Mouse (Mus musculus) spleen, postnatal 36 days (tissue): ENCODE results near the gene Zc3h8.

Experiments
- DNase-seq, 2 experiments: peaks; one replicate each; pipeline ENCODE4 v3.0.0; 2022; ENCODE audit warnings: low spot score in 2 of 2, mixed read lengths in 1 of 2

The Zc3h8 gene

DNA sequence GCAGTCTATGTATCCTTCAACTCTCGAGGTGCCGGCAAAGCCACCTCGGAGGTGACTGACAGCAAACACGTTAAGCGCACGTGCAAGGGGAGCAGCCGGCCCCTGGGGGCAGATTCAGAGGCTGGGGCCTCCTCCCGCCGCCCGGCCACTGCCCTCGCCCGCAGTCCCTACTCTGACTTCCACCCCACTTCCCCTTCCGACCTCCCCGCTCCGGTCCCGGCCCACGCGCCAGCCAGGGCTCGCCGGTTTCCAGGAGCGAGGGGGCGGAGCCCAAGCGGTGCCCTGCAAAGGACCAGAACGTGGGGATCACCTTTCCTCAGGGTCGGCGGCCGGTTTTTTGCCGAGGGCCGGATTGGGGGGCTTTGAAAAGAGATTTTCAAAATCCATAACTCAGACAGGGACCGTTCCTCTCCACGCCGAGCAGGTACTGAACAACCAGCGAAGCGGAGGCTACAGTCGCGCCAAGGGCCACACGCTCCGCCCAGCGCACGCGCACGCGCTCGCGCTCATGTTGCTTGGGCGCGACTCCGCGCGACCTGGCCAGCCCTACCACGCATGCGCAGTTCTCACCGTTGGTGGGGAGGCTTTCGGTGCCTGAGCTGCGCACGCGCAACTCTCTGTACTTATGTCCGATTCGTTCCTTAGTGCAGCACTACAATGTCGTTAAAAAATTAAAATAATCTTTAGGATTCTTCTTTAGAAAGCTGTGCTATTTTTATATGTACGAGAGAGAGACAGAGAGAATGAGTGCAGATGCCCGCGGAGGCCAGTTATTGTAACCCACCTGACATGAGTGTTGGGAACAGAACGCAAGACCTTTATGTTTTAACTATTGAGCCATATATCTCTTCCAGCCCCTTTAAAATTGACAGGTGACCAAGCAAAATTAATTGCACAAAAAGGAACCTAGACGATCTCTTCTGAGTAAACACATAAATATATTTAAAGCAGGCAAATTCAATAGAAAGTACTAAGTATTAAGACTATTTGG lies at the start of gene Zc3h8:
Gene Zc3h8 (minus strand): TSS at position 540 of the 991 bp plus-strand sequence.
- DNase-seq = peak; percentile 97

- no peak for DNase-seq
Measured at GRCm38 (mm10) chr2:128984746-128985145, 40.9 kb upstream of the Zc3h8 start.

DNA sequence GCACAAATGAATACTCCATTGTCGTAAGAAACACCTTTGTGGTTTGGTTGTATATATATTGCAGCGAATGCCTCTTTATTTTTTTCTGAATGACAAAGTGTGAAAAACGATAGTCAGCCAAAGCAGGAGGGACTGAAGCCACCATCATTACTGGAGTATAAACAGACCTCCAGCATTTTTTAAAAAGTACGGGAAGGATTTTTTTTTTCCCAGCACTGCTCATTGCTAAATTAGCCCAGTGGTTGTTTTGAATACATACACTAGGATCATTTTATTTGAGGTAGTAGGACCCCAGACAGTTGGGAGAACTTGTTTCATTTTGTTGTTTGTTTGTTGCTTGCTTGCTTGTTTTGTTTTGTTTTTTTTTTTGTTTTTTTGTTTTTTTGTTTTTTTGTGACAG lies 31.7 kb upstream of the Zc3h8 start:
- DNase-seq = no peak

- DNase-seq = no peak
Measured at GRCm38 (mm10) chr2:128972301-128972700, 28.4 kb upstream of the Zc3h8 start.

DNA sequence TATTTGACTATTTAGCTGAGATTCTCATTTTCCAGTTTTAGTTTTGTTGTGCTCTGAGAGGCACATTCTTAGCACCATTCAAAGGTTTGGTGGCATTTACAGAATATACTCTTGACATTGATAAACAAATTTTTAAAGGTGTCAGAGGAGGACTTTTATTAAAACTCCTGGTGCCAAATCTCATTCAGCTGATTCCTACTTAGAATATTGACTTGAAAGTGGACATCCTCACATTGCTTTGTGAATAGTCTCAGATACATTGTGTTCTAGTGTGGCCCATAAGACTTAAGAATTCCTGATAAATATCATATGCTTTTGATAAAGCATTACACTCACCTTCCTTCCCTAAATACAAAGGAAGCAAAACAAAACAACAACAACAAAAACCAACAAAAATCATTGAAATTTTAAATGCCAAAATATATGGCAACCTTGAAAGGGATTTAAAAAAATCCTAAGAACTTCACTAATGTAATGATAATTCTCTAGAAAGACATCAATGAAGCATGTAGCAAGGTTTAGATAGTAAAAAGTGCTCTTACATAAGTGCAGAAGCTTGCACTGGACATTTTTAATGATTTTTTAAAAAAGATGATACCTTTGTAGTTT lies 24.7 kb upstream of the Zc3h8 start:
- DNase-seq = no peak

- DNase-seq = peak; percentile 79 to 83
Measured at GRCm38 (mm10) chr2:128967661-128968441, 24.0 kb upstream of the Zc3h8 start, which contains the start of gene Gm10762. Gene Gm10762, minus strand, starts transcription at chr2:128967725.

DNA sequence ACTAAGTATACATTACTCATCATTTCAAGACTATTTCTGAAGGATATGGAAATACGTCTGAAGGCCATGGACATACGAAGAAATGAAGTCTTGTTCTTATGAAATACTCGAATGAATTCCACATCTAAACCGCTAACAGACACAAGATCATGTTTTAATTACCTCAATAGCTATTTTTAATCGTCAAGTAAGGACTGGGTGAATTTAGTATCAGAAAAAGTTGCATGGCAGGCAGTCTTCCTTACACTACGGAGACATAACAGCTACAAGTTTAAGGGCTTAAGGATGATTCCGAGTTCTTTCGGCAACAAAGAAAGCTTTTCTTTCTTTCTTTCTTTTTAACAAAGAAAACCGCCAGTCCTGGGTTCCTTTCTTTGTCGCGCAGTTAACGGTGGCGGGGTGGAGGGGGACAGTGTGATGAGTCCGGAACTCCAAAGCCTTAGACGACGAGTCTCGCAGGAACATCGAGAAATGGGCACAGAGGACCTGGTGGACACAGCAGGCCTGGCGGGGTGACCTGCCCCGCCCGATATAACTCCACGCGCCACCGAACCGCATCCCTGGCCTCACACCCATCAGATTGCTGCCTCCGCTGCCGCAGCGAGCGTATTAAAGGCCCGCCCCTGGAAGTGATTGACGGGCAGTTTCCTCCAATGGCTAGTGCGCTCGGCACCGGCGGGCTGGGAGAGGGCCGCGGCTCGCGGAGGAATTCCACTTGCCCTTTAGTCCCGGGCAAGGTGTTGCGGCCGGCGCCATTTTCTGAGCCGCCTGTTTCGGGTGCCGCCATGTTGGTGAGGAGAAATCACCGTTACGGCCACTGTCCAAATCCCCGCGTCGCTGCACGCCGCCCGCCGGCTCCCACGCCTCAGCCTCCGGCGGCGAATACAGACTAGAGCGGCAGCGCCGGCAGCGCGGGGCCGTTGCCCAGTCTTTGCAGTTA lies 23.0 kb upstream of the Zc3h8 start, which contains the start of gene Zc3h6:
Gene Zc3h6 (plus strand): TSS at position 762 of the 940 bp plus-strand sequence.
- DNase-seq = peak; percentile 97

DNA sequence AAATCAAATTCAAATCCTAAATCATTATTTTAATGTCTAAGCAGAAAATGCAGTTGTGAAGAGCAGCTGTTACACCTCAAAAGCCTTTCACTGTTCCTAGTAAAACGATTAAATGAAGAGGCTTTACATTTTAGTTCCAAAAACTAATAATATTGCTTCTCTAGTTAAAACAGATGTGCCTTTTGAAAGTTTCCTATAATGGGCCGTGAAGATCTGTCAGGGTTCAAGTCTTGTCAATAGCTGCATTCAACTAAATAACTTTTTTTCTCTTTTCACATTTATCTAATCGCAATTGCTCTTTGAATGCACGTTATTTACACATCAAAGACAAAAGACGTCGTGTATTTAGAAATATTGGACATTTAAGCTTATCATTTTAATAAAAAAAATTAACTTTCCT lies 22.4 kb upstream of the Zc3h8 start:
- DNase-seq = no peak

DNA sequence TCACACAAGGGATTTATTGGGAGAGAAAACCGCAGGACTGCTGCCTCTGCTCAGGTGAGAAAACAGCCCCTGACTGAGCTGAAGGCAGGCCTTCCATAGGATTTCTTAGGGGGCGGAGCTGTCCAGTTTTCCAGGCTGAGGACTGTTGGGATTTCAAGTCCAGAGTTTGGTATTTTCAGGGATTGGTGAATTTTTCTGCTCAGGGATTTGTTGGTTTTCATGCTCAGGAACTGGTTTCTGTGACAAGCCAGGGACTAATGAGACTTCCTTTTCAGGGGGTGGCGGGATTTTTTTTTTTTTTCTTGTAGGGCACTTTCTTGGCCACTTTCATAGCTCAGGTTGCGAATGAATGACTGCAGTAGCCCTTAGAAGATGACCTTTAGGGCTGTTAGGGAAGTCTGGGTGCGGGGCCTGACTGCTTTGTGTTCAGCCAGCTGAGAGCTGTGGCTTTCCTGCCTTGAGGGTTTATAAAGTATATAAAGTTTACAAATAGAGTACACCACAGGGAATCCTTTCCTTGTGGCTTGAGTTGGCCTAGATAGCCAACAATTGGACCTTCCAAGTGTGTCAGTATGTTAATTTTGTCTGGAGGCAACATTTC lies 21.7 kb upstream of the Zc3h8 start:
- DNase-seq = no peak

DNA sequence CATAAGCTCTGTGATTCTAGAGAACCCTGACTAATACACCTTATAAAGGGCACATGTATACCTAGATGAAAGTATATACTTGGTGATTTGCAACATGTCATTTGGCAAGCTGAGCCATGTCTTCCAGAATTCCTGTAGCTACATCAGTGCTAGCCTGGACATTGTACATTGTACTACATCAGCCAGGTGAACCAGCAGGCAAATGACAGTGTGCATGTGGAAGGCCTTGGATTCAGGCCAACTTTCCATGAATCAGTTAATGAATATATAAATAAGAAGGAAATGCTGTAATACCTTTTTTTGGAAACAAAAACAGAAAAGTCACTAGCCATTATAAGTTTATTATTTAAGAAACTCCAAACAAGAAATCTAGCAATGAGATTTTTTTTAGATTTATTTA lies 10.3 kb upstream of the Zc3h8 start:
- DNase-seq = no peak

GRCm38 (mm10) chr2:128947962-128948588 lies 4.2 kb upstream of the Zc3h8 start:
- peak; percentile 35 to 41 for DNase-seq

GRCm38 (mm10) chr2:128936256-128936655 lies 7.6 kb downstream of the Zc3h8 start:
- DNase-seq = no peak

GRCm38 (mm10) chr2:128930704-128931103 lies 13.2 kb downstream of the Zc3h8 start:
- DNase-seq = no peak

DNA sequence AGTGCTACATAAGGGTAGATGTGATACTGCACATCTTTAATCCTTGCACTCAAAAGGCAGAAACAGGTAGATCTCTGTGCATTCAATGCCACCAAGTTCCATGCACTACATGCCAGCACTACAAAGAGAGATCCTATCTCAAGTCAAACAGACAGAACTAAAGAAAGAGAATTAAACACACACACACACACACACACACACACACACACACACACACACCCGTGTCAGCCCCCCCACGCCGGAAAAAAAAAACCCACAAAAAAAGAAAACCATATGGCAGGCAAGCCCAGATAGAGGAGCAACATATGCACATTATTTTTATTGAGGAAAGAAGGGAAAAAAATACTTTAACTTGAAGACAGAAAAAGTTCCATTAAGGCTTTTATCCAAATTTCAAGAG lies 15.4 kb downstream of the Zc3h8 start:
- no peak for DNase-seq

DNA sequence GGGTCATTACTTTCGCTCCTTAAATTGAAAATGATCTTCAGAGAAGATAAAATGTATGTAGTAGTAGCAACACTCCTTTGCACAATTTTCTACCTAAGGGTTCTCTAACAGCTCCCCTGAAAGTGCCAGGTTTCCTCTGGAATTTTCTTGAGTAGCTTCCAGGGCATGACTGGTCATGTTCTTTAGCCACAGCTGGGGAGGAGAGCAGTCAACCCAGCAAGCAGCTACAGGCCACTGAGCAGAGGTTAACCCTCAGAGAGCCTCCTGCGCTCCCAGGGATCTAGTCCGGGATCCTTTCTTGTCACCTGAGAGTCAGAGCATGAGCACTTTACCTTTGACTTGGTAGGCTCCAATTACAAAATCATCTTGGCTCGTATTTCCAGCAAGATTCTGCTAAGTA lies 19.1 kb downstream of the Zc3h8 start:
- no peak for DNase-seq

DNA sequence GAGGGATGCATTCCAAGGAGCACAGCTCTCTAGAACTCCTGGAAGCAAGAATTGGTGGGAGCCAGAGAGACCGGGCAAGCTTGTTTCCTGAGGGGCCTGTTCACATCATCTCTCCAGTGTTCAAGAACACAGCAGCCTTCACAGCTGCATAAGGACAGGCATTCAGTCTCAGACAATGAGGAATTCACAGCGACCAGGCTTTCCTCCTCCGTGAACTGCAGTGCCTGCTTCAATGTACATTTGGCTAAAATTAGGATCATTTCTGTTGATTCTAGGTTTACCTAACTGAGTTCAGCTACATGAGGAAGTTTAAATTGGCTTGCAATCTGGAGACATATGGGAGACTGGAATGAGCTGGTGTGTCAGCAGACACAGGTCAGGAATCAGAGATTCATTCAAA lies 27.3 kb downstream of the Zc3h8 start:
- DNase-seq = no peak

GRCm38 (mm10) chr2:128914978-128915377 lies 28.9 kb downstream of the Zc3h8 start:
- no peak for DNase-seq

DNA sequence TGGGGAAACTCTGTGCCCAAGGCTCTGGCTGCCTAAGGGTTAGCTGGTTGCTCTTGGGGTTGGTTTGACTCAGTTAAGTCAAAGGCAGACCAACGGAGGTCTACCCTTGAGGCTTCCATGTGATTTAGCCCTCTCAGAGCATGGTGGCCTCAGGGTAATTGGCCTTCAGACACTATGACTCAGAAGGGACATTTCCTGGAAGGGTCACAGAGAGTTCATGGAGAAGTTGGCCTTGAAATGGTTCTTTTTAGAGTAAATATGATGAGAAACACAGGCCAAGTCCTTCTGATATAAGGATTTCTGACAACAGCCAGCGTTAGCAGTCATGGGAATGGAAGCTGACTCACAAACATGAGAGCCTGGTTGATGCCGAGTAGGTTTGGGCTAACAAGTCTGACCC lies 40.2 kb downstream of the Zc3h8 start:
- no peak for DNase-seq

GRCm38 (mm10) chr2:128902843-128903242 lies 41.0 kb downstream of the Zc3h8 start:
- DNase-seq = no peak

DNA sequence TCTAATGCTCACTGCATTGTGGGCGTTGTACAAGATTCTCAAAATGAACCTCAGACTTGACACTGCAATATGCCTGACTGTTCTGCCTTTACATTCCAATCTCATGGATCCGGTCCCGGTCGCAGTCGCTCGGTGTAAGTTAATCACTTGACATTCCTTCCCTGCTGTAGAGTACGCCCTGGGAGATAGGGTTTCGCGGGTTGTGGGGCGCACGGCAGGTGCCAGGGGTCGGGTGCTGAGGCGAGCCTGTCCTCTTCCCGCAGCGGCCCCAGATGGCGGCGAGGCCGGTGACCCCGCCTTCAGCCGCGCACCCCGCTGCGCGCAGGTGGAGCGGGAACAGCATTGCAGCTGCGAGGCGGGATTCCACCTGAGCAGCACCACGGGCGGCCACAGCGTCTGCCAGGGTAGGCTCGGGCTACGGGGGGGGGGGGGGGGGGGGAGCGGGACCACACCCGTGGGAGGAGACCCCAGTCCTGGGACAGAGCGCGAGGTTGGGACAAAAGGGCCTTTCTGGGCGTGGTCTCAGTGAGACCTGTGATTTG lies 51.6 kb downstream of the Zc3h8 start:
- no peak for DNase-seq
